Mouse (Mus musculus) stomach, postnatal 0 days (tissue): ENCODE measurements around the gene Cd151.

Experiments
- CTCF ChIP-seq: IDR thresholded peaks from 2 replicates; pipeline ENCODE4 v1.5.1; 2016; ENCODE audit warnings: antibody characterized with exemption, low read depth, mild to moderate bottlenecking, moderate library complexity
- EP300 ChIP-seq: optimal IDR thresholded peaks from 2 replicates; pipeline ENCODE3; 2016; ENCODE audit warnings: antibody characterized with exemption

DNA sequence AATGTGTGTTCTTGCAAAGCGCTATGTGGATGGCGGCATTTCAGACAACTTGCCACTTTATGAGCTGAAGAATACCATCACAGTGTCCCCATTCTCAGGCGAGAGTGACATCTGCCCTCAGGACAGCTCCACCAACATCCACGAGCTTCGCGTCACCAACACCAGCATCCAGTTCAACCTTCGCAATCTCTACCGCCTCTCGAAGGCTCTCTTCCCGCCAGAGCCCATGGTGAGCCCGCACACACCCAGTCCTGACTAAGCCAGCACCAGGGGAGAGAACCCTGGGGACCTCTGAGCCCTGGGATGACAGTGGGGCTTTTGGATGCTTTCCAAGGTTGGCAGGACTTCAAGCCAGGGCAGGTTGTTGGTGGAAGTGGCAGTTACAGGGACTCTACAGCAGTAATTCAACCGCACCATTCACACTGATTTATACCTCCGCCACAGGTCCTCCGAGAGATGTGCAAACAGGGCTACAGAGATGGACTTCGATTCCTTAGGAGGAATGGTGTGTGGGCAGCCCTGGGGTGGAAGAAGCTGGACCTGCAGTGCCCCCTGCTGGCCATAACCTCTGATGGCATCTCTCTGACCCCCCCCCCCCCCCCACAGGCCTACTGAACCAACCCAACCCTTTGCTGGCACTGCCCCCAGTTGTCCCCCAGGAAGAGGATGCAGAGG, 9.1 kb upstream of the Cd151 start:
- peak; percentile 75 for TF ChIP-seq CTCF
- no peak for TF ChIP-seq EP300
